Mouse (Mus musculus): ENCODE results near the gene Pcyt1a.

Gene Pcyt1a

GRCm38 (mm10) chr16:32430474-32431046 lies at the start of gene Pcyt1a:
Pcyt1a (plus strand) TSS chr16:32430921.
- in situ Hi-C loops (cut with MboI; ENCODE audit: low sequenced_read_pairs): no loop called here

- in situ Hi-C loops (cut with MboI; ENCODE audit: low sequenced_read_pairs): no loop called here
Observed at GRCm38 (mm10) chr16:32382901-32383300, 47.8 kb upstream of the Pcyt1a start.

- in situ Hi-C loops (cut with MboI; ENCODE audit: low sequenced_read_pairs): no loop called here
Observed at GRCm38 (mm10) chr16:32384885-32385284, 45.8 kb upstream of the Pcyt1a start.

GRCm38 (mm10) chr16:32386826-32387225 lies 43.9 kb upstream of the Pcyt1a start:
- in situ Hi-C loops (cut with MboI; ENCODE audit: low sequenced_read_pairs): no loop called here

GRCm38 (mm10) chr16:32389049-32389448 lies 41.7 kb upstream of the Pcyt1a start:
- in situ Hi-C loops (cut with MboI; ENCODE audit: low sequenced_read_pairs): no loop called here

- in situ Hi-C loops (cut with MboI; ENCODE audit: low sequenced_read_pairs): no loop called here
Observed at GRCm38 (mm10) chr16:32389841-32390240, 40.9 kb upstream of the Pcyt1a start.

GRCm38 (mm10) chr16:32390882-32391281 lies 39.8 kb upstream of the Pcyt1a start:
- in situ Hi-C loops (cut with MboI; ENCODE audit: low sequenced_read_pairs): no loop called here

GRCm38 (mm10) chr16:32395679-32396540 lies 34.8 kb upstream of the Pcyt1a start:
- in situ Hi-C loops (cut with MboI; ENCODE audit: low sequenced_read_pairs): no loop called here

- in situ Hi-C loops (cut with MboI; ENCODE audit: low sequenced_read_pairs): no loop called here
Observed at GRCm38 (mm10) chr16:32396541-32396835, 34.2 kb upstream of the Pcyt1a start.

GRCm38 (mm10) chr16:32398206-32398605 lies 32.5 kb upstream of the Pcyt1a start:
- in situ Hi-C loops (cut with MboI; ENCODE audit: low sequenced_read_pairs): no loop called here

GRCm38 (mm10) chr16:32400267-32400666 lies 30.5 kb upstream of the Pcyt1a start, which contains the start of gene Tm4sf19:
Tm4sf19 (plus strand) TSS chr16:32400506.
- in situ Hi-C loops (cut with MboI; ENCODE audit: low sequenced_read_pairs): no loop called here

- in situ Hi-C loops (cut with MboI; ENCODE audit: low sequenced_read_pairs): no loop called here
Observed at GRCm38 (mm10) chr16:32401335-32401965, 29.3 kb upstream of the Pcyt1a start.

GRCm38 (mm10) chr16:32402818-32403217 lies 27.9 kb upstream of the Pcyt1a start:
- in situ Hi-C loops (cut with MboI; ENCODE audit: low sequenced_read_pairs): no loop called here

- in situ Hi-C loops (cut with MboI; ENCODE audit: low sequenced_read_pairs): no loop called here
Observed at GRCm38 (mm10) chr16:32405716-32406115, 25.0 kb upstream of the Pcyt1a start.

GRCm38 (mm10) chr16:32406671-32407070 lies 24.1 kb upstream of the Pcyt1a start:
- in situ Hi-C loops (cut with MboI; ENCODE audit: low sequenced_read_pairs): no loop called here

- in situ Hi-C loops (cut with MboI; ENCODE audit: low sequenced_read_pairs): no loop called here
Observed at GRCm38 (mm10) chr16:32407730-32408129, 23.0 kb upstream of the Pcyt1a start.

- in situ Hi-C loops (cut with MboI; ENCODE audit: low sequenced_read_pairs): no loop called here
Observed at GRCm38 (mm10) chr16:32417457-32417856, 13.3 kb upstream of the Pcyt1a start.

GRCm38 (mm10) chr16:32419517-32420483 lies 10.9 kb upstream of the Pcyt1a start, which contains the start of gene Tctex1d2:
Tctex1d2 (plus strand) TSS chr16:32419702.
- in situ Hi-C loops (cut with MboI; ENCODE audit: low sequenced_read_pairs): no loop called here

GRCm38 (mm10) chr16:32427506-32427905 lies 3.2 kb upstream of the Pcyt1a start:
- in situ Hi-C loops (cut with MboI; ENCODE audit: low sequenced_read_pairs): no loop called here

- in situ Hi-C loops (cut with MboI; ENCODE audit: low sequenced_read_pairs): no loop called here
Observed at GRCm38 (mm10) chr16:32431047-32431591, 398 bp downstream of the Pcyt1a start.

Measured in CH12F3 (cell line).